Mouse (Mus musculus) liver, embryonic 12.5 days (tissue): ENCODE results near the gene Arfgef2. TPM values are rescaled to one million over a fixed set of nuclear protein-coding genes. Genes with fewer than 3 reads are reported as not detected.

ENCODE experiments used
- ATAC-seq: fragments of 200-750 bp; cut with Nextera tagmentation; 2 replicates; pipeline ENCODE4 v1.8.0; 2017; ENCODE audit warnings: moderate number of reproducible peaks, mild to moderate bottlenecking, moderate library complexity
- H3K27ac ChIP-seq: fragments of 300-500 bp; sonication (generic); 2 replicates; pipeline ENCODE4 v1.5.1; 2016; ENCODE audit warnings: mild to moderate bottlenecking
- H3K27me3 ChIP-seq: fragments of 300-500 bp; sonication (generic); replicated peaks from 2 replicates; pipeline ENCODE4 v1.6.1; 2016; ENCODE audit warnings: mild to moderate bottlenecking, moderate library complexity
- H3K36me3 ChIP-seq: fragments of 300-500 bp; sonication (generic); 2 replicates; pipeline ENCODE4 v1.6.1; 2016; ENCODE audit warnings: mild to moderate bottlenecking, moderate library complexity
- H3K4me1 ChIP-seq: fragments of 300-500 bp; sonication (generic); 2 replicates; pipeline ENCODE4 v1.6.1; 2016
- H3K4me2 ChIP-seq: fragments of 300-500 bp; sonication (generic); 2 replicates; pipeline ENCODE4 v1.6.1; 2016; ENCODE audit warnings: mild to moderate bottlenecking, moderate library complexity
- H3K4me3 ChIP-seq: fragments of 300-500 bp; sonication (generic); 2 replicates; pipeline ENCODE4 v1.5.1; 2016; ENCODE audit warnings: mild to moderate bottlenecking, moderate library complexity
- H3K9ac ChIP-seq: fragments of 300-500 bp; sonication (generic); 2 replicates; pipeline ENCODE4 v1.6.1; 2016; ENCODE audit warnings: mild to moderate bottlenecking, moderate library complexity
- H3K9me3 ChIP-seq: fragments of 300-500 bp; sonication (generic); replicated peaks from 2 replicates; pipeline ENCODE4 v1.6.1; 2016; ENCODE audit warnings: mild to moderate bottlenecking, moderate library complexity
- WGBS: fragments of 180-500 bp; shearing (Covaris S2); methylation state at CpG from one replicate; pipeline ENCODE4 v1.1.7; 2016; ENCODE audit not compliant: insufficient replicate concordance; 5-methylcytosine and 5-hydroxymethylcytosine counted together
- polyA plus RNA-seq: library from polyadenylated mRNA; unstranded; fragments of >200 nt; fragmentation: Nextera tagmentation; extraction: Ambion mirVana; gene quantifications from 2 replicates; pipeline ENCODE4 v1.2.1, GENCODE M21; 2016

Gene Arfgef2
- polyA plus RNA-seq, 1 experiment from 2014 or later, result 8.0 TPM

GRCm38 (mm10) chr2:166870271-166870865, 65.0 kb downstream of the Arfgef2 start:
- WGBS, result 81% methylated on average over 20 of the region's 20 CpGs
- Histone ChIP-seq H3K27ac (no peak overlapping the region), H3K36me3 (peaks cover 100% of the 10 kb centered on the region), H3K4me2 (no peak overlapping the region), H3K9me3 (no peaks in the 10 kb centered on the region), H3K4me1 (peaks cover 10% of the 10 kb centered on the region), H3K9ac (no peak overlapping the region), H3K4me3 (no peak overlapping the region), H3K27me3 (no peaks in the 10 kb centered on the region)
- ATAC-seq, result no peak; the same call in 1 of the 2 replicates

GRCm38 (mm10) chr2:166870899-166871298, 65.5 kb downstream of the Arfgef2 start:
- 50% methylated on average over 10 of the region's 10 CpGs for WGBS
- Histone ChIP-seq H3K9me3 (no peaks in the 10 kb centered on the region), H3K4me3 (no peak overlapping the region), H3K27ac (no peak overlapping the region), H3K36me3 (peaks cover 100% of the 10 kb centered on the region), H3K27me3 (no peaks in the 10 kb centered on the region), H3K9ac (no peak overlapping the region), H3K4me2 (no peak overlapping the region), H3K4me1 (peaks cover 10% of the 10 kb centered on the region)
- ATAC-seq, result peak; percentile 77

GRCm38 (mm10) chr2:166874675-166875280, 69.4 kb downstream of the Arfgef2 start:
- peaks cover 99% of the 10 kb centered on the region for H3K36me3 ChIP-seq
- WGBS, result 78% methylated on average over 10 of the region's 10 CpGs

GRCm38 (mm10) chr2:166875561-166875960, 70.2 kb downstream of the Arfgef2 start:
- Histone ChIP-seq H3K9ac (no peak overlapping the region), H3K4me3 (no peak overlapping the region), H3K27me3 (no peaks in the 10 kb centered on the region), H3K9me3 (no peaks in the 10 kb centered on the region), H3K4me2 (no peak overlapping the region), H3K36me3 (peaks cover 95% of the 10 kb centered on the region), H3K27ac (no peak overlapping the region), H3K4me1 (peaks cover 3% of the 10 kb centered on the region)
- no peak for ATAC-seq
- 87% methylated on average over 6 of the region's 6 CpGs for WGBS

More at GRCm38 (mm10) chr2:166874675-166875280, 69.4 kb downstream of the Arfgef2 start:
- no peak overlapping the region for H3K27ac ChIP-seq
- no peak overlapping the region for H3K4me3 ChIP-seq
- no peaks in the 10 kb centered on the region for H3K27me3 ChIP-seq
- no peak overlapping the region for H3K4me2 ChIP-seq
- no peak for ATAC-seq
- peaks cover 10% of the 10 kb centered on the region for H3K4me1 ChIP-seq
- H3K9ac ChIP-seq, result no peak overlapping the region
- H3K9me3 ChIP-seq, result no peaks in the 10 kb centered on the region

GRCm38 (mm10) chr2:166876331-166876730, 70.9 kb downstream of the Arfgef2 start:
- Histone ChIP-seq H3K27ac (no peak overlapping the region), H3K4me2 (no peak overlapping the region), H3K4me3 (no peak overlapping the region), H3K36me3 (peaks cover 95% of the 10 kb centered on the region), H3K27me3 (no peaks in the 10 kb centered on the region), H3K9me3 (no peaks in the 10 kb centered on the region), H3K9ac (no peak overlapping the region), H3K4me1 (no peaks in the 10 kb centered on the region)
- no peak for ATAC-seq
- 89% methylated on average over 10 of the region's 10 CpGs for WGBS

- ATAC-seq, result no peak
- Histone ChIP-seq H3K4me3 (no peak overlapping the region), H3K9me3 (no peaks in the 10 kb centered on the region), H3K4me2 (no peak overlapping the region), H3K4me1 (no peaks in the 10 kb centered on the region), H3K9ac (no peak overlapping the region), H3K27me3 (no peaks in the 10 kb centered on the region), H3K36me3 (peaks cover 58% of the 10 kb centered on the region), H3K27ac (no peak overlapping the region)
- 84% methylated on average over 7 of the region's 7 CpGs for WGBS
Observed at GRCm38 (mm10) chr2:166885066-166885465, 79.7 kb downstream of the Arfgef2 start.

GRCm38 (mm10) chr2:166885619-166886018, 80.2 kb downstream of the Arfgef2 start:
- Histone ChIP-seq H3K36me3 (peaks cover 63% of the 10 kb centered on the region), H3K4me2 (no peak overlapping the region), H3K27ac (no peak overlapping the region), H3K4me3 (no peak overlapping the region), H3K9ac (no peak overlapping the region), H3K9me3 (no peaks in the 10 kb centered on the region), H3K4me1 (no peaks in the 10 kb centered on the region), H3K27me3 (no peaks in the 10 kb centered on the region)
- WGBS, result 70% methylated on average over 10 of the region's 10 CpGs
- ATAC-seq, result no peak

GRCm38 (mm10) chr2:166886231-166886630, 80.8 kb downstream of the Arfgef2 start:
- no peak overlapping the region for H3K9ac ChIP-seq

GRCm38 (mm10) chr2:166887816-166888215, 82.4 kb downstream of the Arfgef2 start:
- WGBS, result 51% methylated on average over 11 of the region's 11 CpGs
- H3K9me3 ChIP-seq, result no peaks in the 10 kb centered on the region

More at GRCm38 (mm10) chr2:166886231-166886630, 80.8 kb downstream of the Arfgef2 start:
- Histone ChIP-seq H3K9me3 (no peaks in the 10 kb centered on the region), H3K4me3 (no peak overlapping the region), H3K4me2 (no peak overlapping the region), H3K27ac (no peak overlapping the region), H3K27me3 (no peaks in the 10 kb centered on the region), H3K36me3 (peaks cover 61% of the 10 kb centered on the region), H3K4me1 (no peaks in the 10 kb centered on the region)
- WGBS, result 83% methylated on average over 3 of the region's 3 CpGs
- ATAC-seq, result no peak

GRCm38 (mm10) chr2:166891366-166891880, 86.0 kb downstream of the Arfgef2 start:
- H3K9ac ChIP-seq, result no peak overlapping the region
- H3K4me1 ChIP-seq, result no peaks in the 10 kb centered on the region
- no peak for ATAC-seq
- 81% methylated on average over 9 of the region's 9 CpGs for WGBS
- H3K4me2 ChIP-seq, result no peak overlapping the region
- H3K36me3 ChIP-seq, result peaks cover 65% of the 10 kb centered on the region
- H3K27me3 ChIP-seq, result no peaks in the 10 kb centered on the region
- H3K9me3 ChIP-seq, result no peaks in the 10 kb centered on the region
- H3K27ac ChIP-seq, result no peak overlapping the region
- no peak overlapping the region for H3K4me3 ChIP-seq

More at GRCm38 (mm10) chr2:166887816-166888215, 82.4 kb downstream of the Arfgef2 start:
- no peak for ATAC-seq
- peaks cover 61% of the 10 kb centered on the region for H3K36me3 ChIP-seq
- no peak overlapping the region for H3K4me2 ChIP-seq
- no peak overlapping the region for H3K4me3 ChIP-seq
- no peaks in the 10 kb centered on the region for H3K27me3 ChIP-seq
- no peaks in the 10 kb centered on the region for H3K4me1 ChIP-seq
- no peak overlapping the region for H3K9ac ChIP-seq
- no peak overlapping the region for H3K27ac ChIP-seq

- no peak overlapping the region for H3K4me2 ChIP-seq
- no peak for ATAC-seq
- peaks cover 68% of the 10 kb centered on the region for H3K36me3 ChIP-seq
- no peak overlapping the region for H3K27ac ChIP-seq
- H3K9ac ChIP-seq, result no peak overlapping the region
- H3K9me3 ChIP-seq, result no peaks in the 10 kb centered on the region
- H3K4me3 ChIP-seq, result no peak overlapping the region
- H3K27me3 ChIP-seq, result no peaks in the 10 kb centered on the region
- 86% methylated on average over 8 of the region's 8 CpGs for WGBS
- no peaks in the 10 kb centered on the region for H3K4me1 ChIP-seq
Observed at GRCm38 (mm10) chr2:166892158-166892680, 86.8 kb downstream of the Arfgef2 start.

GRCm38 (mm10) chr2:166893036-166893435, 87.6 kb downstream of the Arfgef2 start:
- H3K4me1 ChIP-seq, result no peaks in the 10 kb centered on the region
- no peak overlapping the region for H3K27ac ChIP-seq
- ATAC-seq, result no peak
- no peak overlapping the region for H3K9ac ChIP-seq
- H3K9me3 ChIP-seq, result no peaks in the 10 kb centered on the region
- H3K4me3 ChIP-seq, result no peak overlapping the region
- WGBS, result 87% methylated on average over 5 of the region's 5 CpGs
- peaks cover 71% of the 10 kb centered on the region for H3K36me3 ChIP-seq
- no peaks in the 10 kb centered on the region for H3K27me3 ChIP-seq
- H3K4me2 ChIP-seq, result no peak overlapping the region
